Mouse (Mus musculus): ENCODE results near the gene Oprl1.

Oprl1 gene

DNA sequence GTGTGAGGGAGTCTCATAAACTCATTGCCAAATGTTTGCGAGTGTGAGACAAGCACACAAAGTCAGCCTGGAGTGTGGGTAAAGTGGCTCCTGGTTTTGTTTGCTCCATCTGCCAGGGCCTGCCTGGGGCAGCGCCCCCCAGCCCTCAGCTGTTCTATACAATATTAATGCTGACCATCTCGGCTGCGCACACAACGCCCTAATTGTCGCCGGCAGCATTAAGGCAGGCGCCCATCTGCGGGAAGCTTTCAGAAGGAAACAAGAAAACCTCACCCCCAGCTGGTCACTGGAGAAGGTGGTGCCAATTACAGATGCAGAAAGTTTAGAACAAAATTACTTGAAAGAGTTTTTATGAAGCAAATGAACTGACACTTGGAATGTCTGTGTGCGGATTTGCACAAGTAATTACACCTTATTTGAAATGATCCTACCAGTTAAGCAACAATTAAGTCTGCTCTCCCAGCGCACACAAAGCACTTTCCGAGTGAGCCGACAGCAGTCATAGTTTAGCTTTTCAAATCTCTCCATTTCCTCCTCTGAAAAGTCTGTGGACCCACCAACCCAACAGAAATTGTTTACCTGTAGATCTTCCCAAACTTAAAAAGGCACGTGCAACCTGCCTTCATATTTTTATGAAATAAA lies 49.2 kb downstream of the Oprl1 start:
- in situ Hi-C loops (cut with MseI, MboI): no loop called here

DNA sequence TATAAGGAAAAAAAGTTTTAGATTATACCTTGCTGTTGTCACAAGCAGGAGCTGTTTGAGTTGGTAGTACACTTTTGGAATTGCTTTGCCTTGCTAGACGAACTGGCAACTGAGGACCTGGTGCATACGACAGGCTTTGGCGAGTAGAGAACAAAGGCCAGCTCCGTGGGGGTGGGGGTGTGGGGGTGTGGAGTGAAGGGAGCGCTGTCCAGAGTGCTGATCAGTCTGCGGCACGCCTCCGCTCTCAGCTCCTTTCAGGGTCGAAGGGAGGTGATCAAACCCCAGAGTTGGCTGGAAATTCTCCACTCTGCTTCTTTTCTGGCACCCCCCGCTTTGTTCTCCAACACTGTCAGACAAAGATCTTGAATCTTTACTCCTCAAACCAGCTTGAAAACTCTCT lies 49.8 kb downstream of the Oprl1 start:
- in situ Hi-C loops (cut with MseI, MboI): no loop called here

DNA sequence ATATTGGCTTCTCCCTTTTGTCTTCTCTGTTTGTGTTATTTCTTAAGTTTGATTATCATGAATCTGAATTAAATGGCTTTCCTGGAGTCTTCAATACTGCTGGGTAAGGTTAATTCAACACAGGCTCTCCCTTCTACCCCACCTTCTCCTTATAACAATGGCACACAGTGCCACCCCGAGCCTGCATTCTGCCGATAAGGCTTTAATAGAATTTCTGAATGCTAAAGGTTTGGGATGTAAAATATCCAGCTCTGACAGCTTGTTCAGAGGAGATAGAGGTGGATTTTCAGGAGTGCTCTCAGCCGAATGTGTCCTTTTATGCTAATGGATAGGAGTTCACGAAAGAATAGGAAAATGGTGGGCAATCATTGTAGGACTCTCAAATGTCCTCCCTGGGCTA lies 50.4 kb downstream of the Oprl1 start:
- in situ Hi-C loops (cut with MseI, MboI): loop anchor here in 1 of 2 experiments (5.0 kb wide), 1 partner anchor 48 kb away; the partner anchor contains the start of gene Oprl1

DNA sequence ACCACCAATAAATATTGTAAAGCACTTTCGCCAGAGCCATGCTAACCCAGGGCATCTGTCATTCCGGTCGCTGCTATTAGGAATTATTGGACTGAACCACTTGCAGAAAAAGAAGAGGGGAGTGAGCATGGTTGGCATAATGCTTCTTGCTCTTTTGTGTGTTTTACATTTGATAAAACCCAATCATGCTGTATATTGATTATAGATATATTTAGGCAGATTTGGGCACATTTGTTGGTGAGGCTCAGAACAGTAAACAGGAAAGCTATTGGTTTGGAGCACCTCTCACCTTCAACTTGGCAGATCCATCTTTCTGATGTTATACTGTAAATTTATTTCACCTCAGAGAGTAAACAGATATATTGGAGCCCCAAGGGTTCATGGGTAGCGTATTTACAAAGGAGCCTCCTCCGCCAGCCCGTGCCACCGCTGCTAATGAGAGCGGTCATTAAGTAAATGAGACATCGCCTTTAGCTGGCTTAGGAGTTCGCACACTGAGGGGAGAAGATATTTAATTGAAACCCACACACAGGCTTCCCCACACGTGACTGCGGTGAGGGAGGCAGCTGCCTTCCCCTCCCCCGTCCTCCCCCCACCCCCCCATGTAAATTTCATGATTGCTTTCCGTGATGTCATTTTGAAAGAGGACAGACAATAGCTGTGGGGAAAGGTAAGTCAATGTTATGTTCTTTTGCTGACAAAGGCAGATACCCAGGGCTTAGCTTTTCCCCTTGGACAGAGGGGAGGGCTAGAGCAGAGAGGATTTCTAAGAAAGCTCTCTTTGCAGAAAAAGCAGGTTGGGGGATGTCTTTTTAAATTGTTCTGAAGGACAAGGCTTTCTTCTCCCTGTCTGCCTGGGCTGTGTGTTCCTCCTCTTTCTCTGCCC lies 52.1 kb downstream of the Oprl1 start:
- in situ Hi-C loops (cut with MseI, MboI): loop anchor here in 1 of 2 experiments (5.0 kb wide), 1 partner anchor 50 kb away; the partner anchor contains the start of gene Oprl1

- in situ Hi-C loops (cut with MseI, MboI): loop anchor here in 1 of 2 experiments (5.0 kb wide), 1 partner anchor 51 kb away; the partner anchor contains the start of gene Oprl1
Measured at GRCm38 (mm10) chr2:181768451-181768850, 53.6 kb downstream of the Oprl1 start.

GRCm38 (mm10) chr2:181769397-181769796 lies 54.6 kb downstream of the Oprl1 start:
- in situ Hi-C loops (cut with MseI, MboI): loop anchor here in 1 of 2 experiments (5.0 kb wide), 1 partner anchor 52 kb away; the partner anchor contains the start of gene Oprl1

Data from mouse trophoblast stem cell (cell line).